Mouse (Mus musculus) CH12.LX (cell line): ENCODE results near the gene Fam71e2. TPM values are rescaled to one million over a fixed set of nuclear protein-coding genes. Genes with fewer than 3 reads are reported as not detected.

Source experiments
- DNase-seq: peaks from one replicate; pipeline ENCODE4 v3.0.0-alpha.2; 2013; ENCODE audit errors: extremely low read depth
- H3K27ac ChIP-seq: 2 replicates; pipeline ENCODE4 v1.5.1; 2012; ENCODE audit warnings: low read depth, mild to moderate bottlenecking, control low read depth, moderate library complexity; ENCODE audit not compliant: insufficient read depth
- H3K27me3 ChIP-seq: replicated peaks from 2 replicates; pipeline ENCODE3; 2012; ENCODE audit warnings: inconsistent platforms
- H3K36me3 ChIP-seq, 2 experiments: replicated peaks in 1 of 2; 2 replicates each; pipeline versions ENCODE3 to v1.6.1; 2012; ENCODE audit warnings: inconsistent platforms in 1 of 2, low read length in 1 of 2, mild to moderate bottlenecking in 1 of 2, mixed read lengths in 1 of 2, moderate library complexity in 1 of 2; ENCODE audit not compliant: control insufficient read depth in 1 of 2, insufficient read depth in 1 of 2
- H3K4me1 ChIP-seq, 2 experiments: 2 replicates each; pipeline ENCODE4 v1.6.1; 2012; ENCODE audit warnings: inconsistent platforms in 1 of 2, moderate library complexity in 1 of 2; ENCODE audit not compliant: insufficient read depth in 2 of 2, control insufficient read depth in 1 of 2
- H3K4me2 ChIP-seq: 2 replicates; pipeline ENCODE4 v1.6.1; 2012; ENCODE audit warnings: low read depth, mild to moderate bottlenecking, control low read depth; ENCODE audit not compliant: poor library complexity, insufficient read depth, severe bottlenecking
- H3K4me3 ChIP-seq, 3 experiments: fragments of 150-350 bp in 1 of 3; sonication (generic) in 1 of 3; replicated peaks in 1 of 3; 2 replicates each; pipeline versions ENCODE3 to v1.5.1; 2011 to 2012; ENCODE audit warnings: low read depth in 2 of 3, low read length in 2 of 3, mild to moderate bottlenecking in 2 of 3, moderate library complexity in 2 of 3, control low read depth in 1 of 3, improper control_type of control experiment in 1 of 3, inconsistent platforms in 1 of 3, mixed read lengths in 1 of 3; ENCODE audit not compliant: poor library complexity in 1 of 3
- H3K79me2 ChIP-seq: replicated peaks from 2 replicates; pipeline ENCODE4 v1.6.1; 2012; ENCODE audit warnings: mild to moderate bottlenecking, moderate library complexity; ENCODE audit not compliant: control insufficient read depth, poor library complexity, insufficient read depth, severe bottlenecking; ENCODE audit errors: extremely low read depth
- H3K9ac ChIP-seq: 2 replicates; pipeline ENCODE4 v1.6.1; 2012; ENCODE audit warnings: low read depth, mild to moderate bottlenecking, control low read depth, moderate library complexity; ENCODE audit not compliant: insufficient read depth
- H3K9me3 ChIP-seq: replicated peaks from 2 replicates; pipeline ENCODE3; 2012; ENCODE audit warnings: low read length, inconsistent platforms, mixed read lengths
- BHLHE40 ChIP-seq: IDR thresholded peaks from 2 replicates; pipeline ENCODE4 v1.6.1; 2011; ENCODE audit warnings: mild to moderate bottlenecking, low read depth, low read length, improper control_type of control experiment
- CHD1 ChIP-seq: IDR thresholded peaks from 2 replicates; pipeline ENCODE4 v1.6.1; 2012; ENCODE audit warnings: low read depth, low read length, improper control_type of control experiment, inconsistent platforms
- CHD2 ChIP-seq: IDR thresholded peaks from 2 replicates; pipeline ENCODE4 v1.6.1; 2011; ENCODE audit warnings: low read length, improper control_type of control experiment
- CTCF ChIP-seq, 2 experiments: IDR thresholded peaks in 1 of 2; conservative IDR thresholded peaks in 1 of 2; 2 replicates each; pipeline ENCODE4 v1.5.1; 2011 to 2012; ENCODE audit warnings: low read depth in 2 of 2, low read length in 2 of 2, improper control_type of control experiment in 1 of 2, inconsistent platforms in 1 of 2, mild to moderate bottlenecking in 1 of 2, moderate library complexity in 1 of 2
- E2F4 ChIP-seq: IDR thresholded peaks from 2 replicates; pipeline ENCODE4 v1.6.1; 2011; ENCODE audit warnings: low read depth, low read length, improper control_type of control experiment; ENCODE audit not compliant: insufficient replicate concordance
- ELF1 ChIP-seq: IDR thresholded peaks from 2 replicates; pipeline ENCODE4 v1.6.1; 2014; ENCODE audit warnings: low read depth, mild to moderate bottlenecking, inconsistent platforms, low read length, improper control_type of control experiment
- EP300 ChIP-seq: IDR thresholded peaks from 2 replicates; pipeline ENCODE4 v1.6.1; 2011; ENCODE audit warnings: low read length, improper control_type of control experiment
- ETS1 ChIP-seq: conservative IDR thresholded peaks from 2 replicates; pipeline ENCODE4 v1.6.1; 2012; ENCODE audit warnings: low read depth, mild to moderate bottlenecking, inconsistent platforms, low read length, improper control_type of control experiment, moderate library complexity
- GABPA ChIP-seq: IDR thresholded peaks from 2 replicates; pipeline ENCODE4 v1.6.1; 2012; ENCODE audit warnings: low read depth, low read length, improper control_type of control experiment, inconsistent platforms; ENCODE audit not compliant: insufficient replicate concordance
- HCFC1 ChIP-seq: IDR thresholded peaks from 2 replicates; pipeline ENCODE4 v1.6.1; 2012; ENCODE audit warnings: low read depth, mild to moderate bottlenecking, inconsistent platforms, low read length, improper control_type of control experiment
- IRF4 ChIP-seq: IDR thresholded peaks from 2 replicates; pipeline ENCODE4 v1.6.1; 2014; ENCODE audit warnings: low read depth, mild to moderate bottlenecking, inconsistent platforms, low read length, improper control_type of control experiment
- JUN ChIP-seq: IDR thresholded peaks from 2 replicates; pipeline ENCODE4 v1.6.1; 2011; ENCODE audit warnings: low read depth, mild to moderate bottlenecking, low read length, improper control_type of control experiment, moderate library complexity; ENCODE audit not compliant: insufficient read depth
- JUND ChIP-seq: conservative IDR thresholded peaks from 2 replicates; pipeline ENCODE4 v1.6.1; 2011; ENCODE audit warnings: low read depth, low read length, improper control_type of control experiment
- KAT2A ChIP-seq: IDR thresholded peaks from 2 replicates; pipeline ENCODE4 v1.6.1; 2012; ENCODE audit warnings: low read length, improper control_type of control experiment, inconsistent platforms; ENCODE audit not compliant: insufficient replicate concordance
- MAFK ChIP-seq: IDR thresholded peaks from 2 replicates; pipeline ENCODE4 v1.6.1; 2011; ENCODE audit warnings: low read length, improper control_type of control experiment; ENCODE audit not compliant: insufficient replicate concordance
- MAX ChIP-seq: IDR thresholded peaks from 2 replicates; pipeline ENCODE4 v1.6.1; 2011; ENCODE audit warnings: low read length, improper control_type of control experiment
- MAZ ChIP-seq: IDR thresholded peaks from 2 replicates; pipeline ENCODE4 v1.6.1; 2012; ENCODE audit warnings: low read depth, mild to moderate bottlenecking, inconsistent platforms, low read length, improper control_type of control experiment, moderate library complexity
- MEF2A ChIP-seq: IDR thresholded peaks from 2 replicates; pipeline ENCODE4 v1.6.1; 2014; ENCODE audit warnings: low read depth, mild to moderate bottlenecking, inconsistent platforms, low read length, improper control_type of control experiment, borderline replicate concordance
- MXI1 ChIP-seq: IDR thresholded peaks from 2 replicates; pipeline ENCODE4 v1.6.1; 2011; ENCODE audit warnings: mild to moderate bottlenecking, low read depth, low read length, improper control_type of control experiment
- MYC ChIP-seq: IDR thresholded peaks from 2 replicates; pipeline ENCODE4 v1.6.1; 2011; ENCODE audit warnings: low read depth, mild to moderate bottlenecking, improper control_type of control experiment, low read length
- NELFE ChIP-seq: IDR thresholded peaks from 2 replicates; pipeline ENCODE4 v1.6.1; 2011; ENCODE audit warnings: low read depth, low read length, improper control_type of control experiment
- NRF1 ChIP-seq: IDR thresholded peaks from 2 replicates; pipeline ENCODE4 v1.6.1; 2014; ENCODE audit warnings: low read depth, mild to moderate bottlenecking, inconsistent platforms, low read length, improper control_type of control experiment, moderate library complexity
- PAX5 ChIP-seq: IDR thresholded peaks from 2 replicates; pipeline ENCODE4 v1.6.1; 2012; ENCODE audit warnings: low read length, inconsistent platforms, mixed read lengths
- POLR2A ChIP-seq: IDR thresholded peaks from 2 replicates; pipeline ENCODE4 v1.6.1; 2011; ENCODE audit warnings: low read depth, mild to moderate bottlenecking, improper control_type of control experiment, low read length
- POLR2AphosphoS2 ChIP-seq: IDR thresholded peaks from 2 replicates; pipeline ENCODE4 v1.6.1; 2011; ENCODE audit warnings: low read depth, low read length, improper control_type of control experiment
- RAD21 ChIP-seq: IDR thresholded peaks from 2 replicates; pipeline ENCODE4 v1.6.1; 2011; ENCODE audit warnings: low read depth, mild to moderate bottlenecking, low read length, improper control_type of control experiment, moderate library complexity
- RCOR1 ChIP-seq: conservative IDR thresholded peaks from 2 replicates; pipeline ENCODE4 v1.6.1; 2012; ENCODE audit warnings: low read depth, mild to moderate bottlenecking, inconsistent platforms, low read length, improper control_type of control experiment
- SIN3A ChIP-seq: IDR thresholded peaks from 2 replicates; pipeline ENCODE4 v1.6.1; 2012; ENCODE audit warnings: low read length, improper control_type of control experiment, inconsistent platforms
- SMC3 ChIP-seq: IDR thresholded peaks from 2 replicates; pipeline ENCODE4 v1.6.1; 2011; ENCODE audit warnings: low read depth, low read length, improper control_type of control experiment
- TBP ChIP-seq: conservative IDR thresholded peaks from 2 replicates; pipeline ENCODE4 v1.6.1; 2011; ENCODE audit warnings: low read depth, low read length, improper control_type of control experiment
- TCF12 ChIP-seq: IDR thresholded peaks from 2 replicates; pipeline ENCODE4 v1.6.1; 2014; ENCODE audit warnings: low read depth, mild to moderate bottlenecking, inconsistent platforms, low read length, improper control_type of control experiment
- UBTF ChIP-seq: IDR thresholded peaks from 2 replicates; pipeline ENCODE4 v1.6.1; 2012; ENCODE audit warnings: low read depth, mild to moderate bottlenecking, inconsistent platforms, low read length, improper control_type of control experiment, moderate library complexity
- USF1 ChIP-seq: IDR thresholded peaks from 2 replicates; pipeline ENCODE4 v1.6.1; 2014; ENCODE audit warnings: low read depth, mild to moderate bottlenecking, inconsistent platforms, low read length, improper control_type of control experiment
- USF2 ChIP-seq: conservative IDR thresholded peaks from 2 replicates; pipeline ENCODE4 v1.6.1; 2011; ENCODE audit warnings: low read depth, low read length, improper control_type of control experiment
- ZC3H11A ChIP-seq: IDR thresholded peaks from 2 replicates; pipeline ENCODE4 v1.6.1; 2012; ENCODE audit warnings: low read depth, mild to moderate bottlenecking, inconsistent platforms, low read length, improper control_type of control experiment
- ZKSCAN1 ChIP-seq: IDR thresholded peaks from 2 replicates; pipeline ENCODE4 v1.6.1; 2012; ENCODE audit warnings: low read depth, inconsistent platforms, low read length, improper control_type of control experiment, borderline replicate concordance
- ZMIZ1 ChIP-seq: IDR thresholded peaks from 2 replicates; pipeline ENCODE4 v1.6.1; 2012; ENCODE audit warnings: low read depth, mild to moderate bottlenecking, inconsistent platforms, low read length, improper control_type of control experiment
- ZNF384 ChIP-seq: IDR thresholded peaks from 2 replicates; pipeline ENCODE4 v1.6.1; 2012; ENCODE audit warnings: low read depth, low read length, improper control_type of control experiment, inconsistent platforms
- dilution Hi-C: fragments of 300-500 bp; cut with MboI; formaldehyde crosslinking; loops from 2 replicates; pipeline ENCODE4 v1.14.3; 2020; ENCODE audit warnings: low sequenced_read_pairs; ENCODE audit not compliant: extremely low pct_unique_long_range_greater_than_20kb, extremely low pct_ligation_motif_present
- in situ Hi-C: fragments of 300-500 bp; cut with MboI; formaldehyde crosslinking; loops from 3 replicates; pipeline ENCODE4 v1.14.3; 2019; ENCODE audit warnings: low sequenced_read_pairs, low pct_ligation_motif_present, low pct_unique_long_range_greater_than_20kb, mixed read lengths
- polyA plus RNA-seq: library from polyadenylated mRNA; unstranded; fragments of >175 nt; gene quantifications from 2 replicates; pipeline ENCODE4 v1.2.1, GENCODE M21; 2012; ENCODE audit warnings: low read depth; ENCODE audit not compliant: insufficient read length
- total RNA-seq, 2 experiments: library from RNA; depleted of rRNA; stranded (reverse); fragments of 300-350 nt in 1 of 2; fragments of >200 nt in 1 of 2; gene quantifications; 2 replicates each; pipeline ENCODE4 v1.2.3; 2012 to 2014

Fam71e2 gene
- total and polyA plus RNA-seq, 3 experiments = not detected

DNA sequence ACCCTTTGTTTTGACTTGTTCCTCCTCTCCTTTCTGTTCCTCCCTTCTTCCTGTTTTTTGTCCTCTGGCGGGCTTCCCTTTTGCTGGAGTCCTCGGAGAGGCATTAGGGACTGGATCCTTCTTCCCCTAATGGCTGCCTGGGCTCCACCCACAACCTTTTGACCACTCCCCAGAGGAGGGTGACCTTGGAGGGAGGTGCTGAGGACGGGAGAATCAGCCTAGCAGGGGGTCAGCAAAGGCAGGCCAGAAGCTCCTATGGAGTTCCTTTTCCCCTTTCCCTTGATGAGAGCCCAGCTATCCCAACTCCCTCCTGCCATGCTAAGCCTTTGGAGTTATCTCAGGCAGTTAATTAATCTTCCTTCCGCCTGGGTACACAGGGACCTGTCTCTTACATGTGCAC is 30.0 kb downstream of the Fam71e2 start:
- peak overlapping the region; percentile 85 for H3K9ac ChIP-seq
- in situ Hi-C loops = no loop called here
- H3K36me3 ChIP-seq = peaks cover 25 to 44% of the 10 kb centered on the region in 2 experiments
- peaks cover 5 to 24% of the 10 kb centered on the region in 2 experiments; a peak in 3 of 4 replicates for H3K4me1 ChIP-seq
- H3K9me3 ChIP-seq = no peaks in the 10 kb centered on the region
- peak; percentile 68 for DNase-seq
- H3K4me3 ChIP-seq = peak overlapping the region; percentile 87 to 98 (median 88)
- dilution Hi-C loops = no loop called here
- H3K4me2 ChIP-seq = peak overlapping the region; percentile 94
- H3K27me3 ChIP-seq = no peaks in the 10 kb centered on the region
- H3K79me2 ChIP-seq = no peaks in the 10 kb centered on the region
- H3K27ac ChIP-seq = no peak overlapping the region
- TF ChIP-seq ELF1 (no peak; the same call in 1 of the 2 replicates), USF2 (no peak), TBP (no peak), UBTF (no peak), CHD1 (no peak; the same call in 1 of the 2 replicates), RCOR1 (no peak), SMC3 (no peak), E2F4 (no peak), CTCF (conservative IDR thresholded peaks at IDR 0.05 in 1 of 2, IDR thresholded peaks at IDR 0.05 in 1 of 2; ENCODE audit: low read depth in 2 of 2, low read length in 2 of 2) (no peak), ZKSCAN1 (no peak), HCFC1 (no peak), PAX5 (no peak), TCF12 (no peak), MAX (no peak), ZMIZ1 (peak; percentile 75), ETS1 (no peak), NELFE (peak; percentile 58), MXI1 (0 out of 2 replicates have a peak, but pooled peaks have one; percentile 32), IRF4 (peak; percentile 29; the same call in 1 of the 2 replicates), KAT2A (no peak), JUND (no peak), BHLHE40 (no peak), MEF2A (no peak), ZC3H11A (no peak), ZNF384 (no peak), POLR2AphosphoS2 (0 out of 2 replicates have a peak, but pooled peaks have one; percentile 31), NRF1 (0 out of 2 replicates have a peak, but pooled peaks have one; percentile 22), MAZ (peak; percentile 41; the same call in 1 of the 2 replicates), EP300 (no peak), CHD2 (no peak), MAFK (no peak), GABPA (no peak), MYC (no peak), JUN (no peak), RAD21 (no peak), POLR2A (peak; percentile 55), USF1 (no peak), SIN3A (peak; percentile 50; the same call in 1 of the 2 replicates)
